Mouse (Mus musculus) kidney, embryonic 15.5 days (tissue): ENCODE measurements at regions not wholly inside any gene's neighbourhood (a gene's known extent, or its start where the extent isn't known, plus 50 kb on each side); places are given as distances from the start of the nearest gene placed in this dataset.

ENCODE experiments used
- ATAC-seq: fragments of 200-750 bp; cut with Nextera tagmentation; replicated peaks from 2 replicates; pipeline ENCODE4 v1.8.0; 2017; ENCODE audit warnings: moderate TSS enrichment; ENCODE audit not compliant: low FRiP score
- H3K27ac ChIP-seq: fragments of 300-500 bp; sonication (generic); 2 replicates; pipeline ENCODE4 v1.5.1; 2015; ENCODE audit warnings: mild to moderate bottlenecking, inconsistent platforms
- H3K27me3 ChIP-seq: fragments of 300-500 bp; sonication (generic); 2 replicates; pipeline ENCODE4 v1.6.1; 2015; ENCODE audit warnings: inconsistent platforms
- H3K36me3 ChIP-seq: fragments of 300-500 bp; sonication (generic); 2 replicates; pipeline ENCODE4 v1.6.1; 2015; ENCODE audit warnings: inconsistent platforms
- H3K4me1 ChIP-seq: fragments of 300-500 bp; sonication (generic); 2 replicates; pipeline ENCODE4 v1.6.1; 2015; ENCODE audit warnings: inconsistent platforms
- H3K4me2 ChIP-seq: fragments of 300-500 bp; sonication (generic); 2 replicates; pipeline ENCODE4 v1.6.1; 2015; ENCODE audit warnings: moderate library complexity, mild to moderate bottlenecking, inconsistent platforms
- H3K4me3 ChIP-seq: fragments of 300-500 bp; sonication (generic); replicated peaks from 2 replicates; pipeline ENCODE4 v1.5.1; 2015; ENCODE audit warnings: mild to moderate bottlenecking, inconsistent platforms
- H3K9ac ChIP-seq: fragments of 300-500 bp; sonication (generic); 2 replicates; pipeline ENCODE4 v1.6.1; 2015; ENCODE audit warnings: mild to moderate bottlenecking, inconsistent platforms
- H3K9me3 ChIP-seq: fragments of 300-500 bp; sonication (generic); replicated peaks from 2 replicates; pipeline ENCODE4 v1.6.1; 2016; ENCODE audit warnings: inconsistent platforms
- WGBS: fragments of 180-500 bp; shearing (Covaris S2); methylation state at CpG from one replicate; pipeline ENCODE4 v1.1.7; 2015; ENCODE audit warnings: mixed read lengths; 5-methylcytosine and 5-hydroxymethylcytosine counted together

GRCm38 (mm10) chrX:161487691-161488090, 200.4 kb downstream of the Gm15262 start:
- 69% methylated on average over 3 of the region's 3 CpGs for WGBS
- peaks cover 18% of the 10 kb centered on the region for H3K27me3 ChIP-seq
- H3K9me3 ChIP-seq, result no peaks in the 10 kb centered on the region

DNA sequence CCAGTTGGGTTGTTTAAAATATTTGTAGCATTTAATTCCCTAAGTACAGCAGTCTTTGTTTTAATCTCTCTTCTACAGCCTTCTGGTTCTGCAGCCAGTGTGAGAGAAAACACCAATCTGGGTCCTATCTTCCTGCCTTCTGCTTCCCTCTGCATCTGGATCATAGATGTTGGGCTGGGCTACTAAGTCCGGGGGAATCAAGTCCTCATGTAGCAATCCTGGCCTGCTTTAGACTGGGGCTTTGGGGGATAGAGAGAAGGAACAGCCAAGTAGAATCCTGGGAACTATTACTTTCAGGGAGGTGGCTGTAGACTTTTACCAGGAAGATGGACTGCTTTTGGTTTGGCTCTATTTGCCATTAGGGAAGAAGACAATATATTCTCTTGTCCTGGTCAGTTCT, 205.5 kb upstream of the Rai2 start:
- WGBS, result 82% methylated on average over 1 of the region's 1 CpGs
- ATAC-seq, result no peak
- Histone ChIP-seq H3K27me3 (peaks cover 44% of the 10 kb centered on the region), H3K4me2 (no peak overlapping the region), H3K27ac (no peak overlapping the region), H3K4me3 (no peak overlapping the region), H3K9me3 (no peaks in the 10 kb centered on the region), H3K4me1 (no peaks in the 10 kb centered on the region), H3K36me3 (no peaks in the 10 kb centered on the region), H3K9ac (no peak overlapping the region)

More at GRCm38 (mm10) chrX:161487691-161488090, 200.4 kb downstream of the Gm15262 start:
- Histone ChIP-seq H3K36me3 (no peaks in the 10 kb centered on the region), H3K4me2 (no peak overlapping the region), H3K4me3 (no peak overlapping the region), H3K9ac (no peak overlapping the region), H3K4me1 (no peaks in the 10 kb centered on the region), H3K27ac (no peak overlapping the region)
- ATAC-seq, result no peak

DNA sequence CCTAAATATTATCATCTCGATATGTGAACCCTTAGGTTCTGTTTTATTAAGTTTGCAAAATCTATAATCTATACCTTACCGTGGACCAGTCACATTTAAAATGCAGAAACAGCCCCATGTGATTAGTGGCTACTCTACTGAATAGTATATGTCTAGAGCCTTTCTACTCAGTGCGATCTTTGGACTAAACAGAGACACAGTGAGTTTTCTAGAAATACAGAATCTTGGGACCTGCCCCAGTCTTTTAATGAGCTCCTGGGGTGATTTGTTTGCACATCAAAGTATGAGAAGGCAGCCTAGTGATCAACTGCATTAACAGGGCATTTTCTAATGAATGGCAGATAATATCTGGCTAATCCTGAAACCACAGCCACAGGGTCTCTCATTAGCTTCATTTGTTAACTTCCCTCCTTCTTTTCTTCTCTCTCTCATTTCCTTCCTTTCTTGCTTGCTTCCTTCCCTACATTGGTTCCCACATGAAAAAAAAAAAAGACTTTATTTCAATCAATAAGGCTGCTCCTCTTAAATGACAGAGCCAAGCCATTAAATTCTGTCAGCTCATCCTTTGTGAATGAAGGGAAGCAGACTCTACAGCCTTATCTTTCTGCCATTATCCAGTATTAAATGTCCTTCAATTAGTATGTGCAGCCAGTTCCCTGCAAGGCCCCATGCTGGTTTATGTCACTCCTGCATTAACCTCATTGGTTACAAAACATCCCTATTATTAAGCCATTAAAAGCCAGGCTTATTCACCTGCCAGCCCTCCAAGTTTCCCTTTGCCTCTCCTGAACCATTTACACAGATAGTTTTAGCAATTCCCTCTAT, 193.2 kb upstream of the Rai2 start:
- H3K4me2 ChIP-seq, result no peak overlapping the region
- no peak overlapping the region for H3K27ac ChIP-seq
- H3K27me3 ChIP-seq, result peaks cover 52% of the 10 kb centered on the region
- 74% methylated on average over 3 of the region's 3 CpGs for WGBS
- no peak overlapping the region for H3K4me3 ChIP-seq
- no peaks in the 10 kb centered on the region for H3K36me3 ChIP-seq
- no peak for ATAC-seq
- H3K9me3 ChIP-seq, result no peaks in the 10 kb centered on the region
- H3K4me1 ChIP-seq, result no peaks in the 10 kb centered on the region
- H3K9ac ChIP-seq, result no peak overlapping the region

DNA sequence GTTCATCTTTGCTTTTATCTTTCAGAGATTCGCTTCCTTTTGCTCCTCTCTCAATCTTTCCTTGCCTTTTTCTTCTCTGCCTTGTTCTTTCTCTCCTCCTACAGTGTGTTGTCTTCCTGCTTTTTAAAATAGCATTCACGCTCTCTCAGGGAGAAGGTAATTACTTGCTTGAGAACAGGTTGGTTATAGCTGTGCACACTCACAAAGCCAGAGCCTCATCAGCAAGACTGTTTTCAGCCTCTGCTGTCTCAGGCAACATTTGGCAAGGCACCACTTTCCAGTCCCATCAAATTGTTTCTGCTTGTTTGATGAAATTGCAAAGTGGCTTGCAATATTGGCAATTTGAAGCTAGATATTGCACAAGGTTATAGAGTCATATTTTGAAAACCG, 192.6 kb upstream of the Rai2 start:
- Histone ChIP-seq H3K4me1 (no peaks in the 10 kb centered on the region), H3K27ac (no peak overlapping the region), H3K36me3 (no peaks in the 10 kb centered on the region), H3K4me2 (no peak overlapping the region), H3K9ac (no peak overlapping the region), H3K4me3 (no peak overlapping the region), H3K27me3 (peaks cover 52% of the 10 kb centered on the region), H3K9me3 (no peaks in the 10 kb centered on the region)
- no peak for ATAC-seq
- WGBS, result 74% methylated on average over 3 of the region's 3 CpGs

DNA sequence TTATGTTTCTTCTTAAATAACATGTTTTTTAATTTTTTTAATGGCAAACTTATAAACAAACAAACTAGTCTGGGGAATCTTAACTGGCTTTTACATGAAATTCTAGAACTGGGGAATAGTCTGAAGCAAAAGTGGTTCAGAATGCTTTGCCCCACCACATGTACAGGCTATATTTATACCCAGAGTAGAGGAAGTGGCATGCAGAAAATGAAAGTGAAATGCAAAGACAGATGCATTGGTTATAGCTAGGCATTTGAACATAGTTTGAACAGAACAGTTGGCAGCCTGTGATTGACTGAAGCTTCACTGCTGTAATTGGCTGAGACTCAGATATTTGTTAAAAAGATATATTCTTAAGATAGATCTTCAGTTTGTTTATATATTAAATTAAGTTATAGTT, 179.6 kb upstream of the Rai2 start:
- H3K9me3 ChIP-seq, result no peaks in the 10 kb centered on the region
- H3K4me3 ChIP-seq, result no peak overlapping the region
- no peaks in the 10 kb centered on the region for H3K36me3 ChIP-seq
- no peak overlapping the region for H3K9ac ChIP-seq
- no peak overlapping the region for H3K4me2 ChIP-seq
- peaks cover 21% of the 10 kb centered on the region for H3K27me3 ChIP-seq
- H3K4me1 ChIP-seq, result no peaks in the 10 kb centered on the region
- no peak for ATAC-seq
- H3K27ac ChIP-seq, result no peak overlapping the region

DNA sequence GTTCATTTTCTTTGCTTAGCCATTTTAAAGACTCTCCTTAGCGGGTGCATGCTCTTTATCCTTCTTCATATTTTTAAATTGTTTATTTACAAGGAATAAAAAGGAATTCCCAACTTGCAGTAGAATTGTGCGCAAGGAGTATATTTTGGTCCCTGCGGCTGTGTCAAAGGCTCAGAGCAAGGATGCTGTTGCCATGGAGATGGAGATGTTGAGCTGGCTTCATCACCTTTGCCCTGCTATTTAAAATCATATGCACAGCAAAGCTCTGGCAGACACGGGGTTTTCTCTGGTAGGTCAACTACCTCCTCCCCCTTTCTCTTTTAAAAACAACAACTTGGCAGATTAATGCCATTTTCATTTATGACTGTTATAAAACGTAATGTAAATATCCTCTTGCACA, 160.0 kb upstream of the Rai2 start:
- H3K9ac ChIP-seq, result no peak overlapping the region
- WGBS, result 52% methylated on average over 5 of the region's 5 CpGs
- no peak overlapping the region for H3K4me2 ChIP-seq
- H3K4me1 ChIP-seq, result no peaks in the 10 kb centered on the region
- no peak overlapping the region for H3K27ac ChIP-seq
- no peak overlapping the region for H3K4me3 ChIP-seq
- 0 out of 2 replicates have a peak, but pooled peaks cover 8% of the 10 kb centered on the region for H3K27me3 ChIP-seq
- H3K36me3 ChIP-seq, result no peaks in the 10 kb centered on the region
- H3K9me3 ChIP-seq, result no peaks in the 10 kb centered on the region
- no peak for ATAC-seq

GRCm38 (mm10) chrX:161558511-161558910, 158.4 kb upstream of the Rai2 start:
- Histone ChIP-seq H3K4me3 (no peak overlapping the region), H3K27ac (no peak overlapping the region), H3K4me2 (no peak overlapping the region), H3K4me1 (no peaks in the 10 kb centered on the region), H3K36me3 (no peaks in the 10 kb centered on the region), H3K9me3 (no peaks in the 10 kb centered on the region), H3K27me3 (0 out of 2 replicates have a peak, but pooled peaks cover 8% of the 10 kb centered on the region), H3K9ac (no peak overlapping the region)
- ATAC-seq, result no peak

GRCm38 (mm10) chrX:161566435-161566834, 150.4 kb upstream of the Rai2 start:
- H3K9me3 ChIP-seq, result no peaks in the 10 kb centered on the region
- H3K4me3 ChIP-seq, result no peak overlapping the region
- H3K27ac ChIP-seq, result no peak overlapping the region
- no peaks in the 10 kb centered on the region for H3K36me3 ChIP-seq
- H3K9ac ChIP-seq, result no peak overlapping the region
- WGBS, result 84% methylated on average over 4 of the region's 4 CpGs
- ATAC-seq, result no peak
- peaks cover 35% of the 10 kb centered on the region; the same call in 1 of the 2 replicates for H3K27me3 ChIP-seq
- no peak overlapping the region for H3K4me2 ChIP-seq
- no peaks in the 10 kb centered on the region for H3K4me1 ChIP-seq

DNA sequence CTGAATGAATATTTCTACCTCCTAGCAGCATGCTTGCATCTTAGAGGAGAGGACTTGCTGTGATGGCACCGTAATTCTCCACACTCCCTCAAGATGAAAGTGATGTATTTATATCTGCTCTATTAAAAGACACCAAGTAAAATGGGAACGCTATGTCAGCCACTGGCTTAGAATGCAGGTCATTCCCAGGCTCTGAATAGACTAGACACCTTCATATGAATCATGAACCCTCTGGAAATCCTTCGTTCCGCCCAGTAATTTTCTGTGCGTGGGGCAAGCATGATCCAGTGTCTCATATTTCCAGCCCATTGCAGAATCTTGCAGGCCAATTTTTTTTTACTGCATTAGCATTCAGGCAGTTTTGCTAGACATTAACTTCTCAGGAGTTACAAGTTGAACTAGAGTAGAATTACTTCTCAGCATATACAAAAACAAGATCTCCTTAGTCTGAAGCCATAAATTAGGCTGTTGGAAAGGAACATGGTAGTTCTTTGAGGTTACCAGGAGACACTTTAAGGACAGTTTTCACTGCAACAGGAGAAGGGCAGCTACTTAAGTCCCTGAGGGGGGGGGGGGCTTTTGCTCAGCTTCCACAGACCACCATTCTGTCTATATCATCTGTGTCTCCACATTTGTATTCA, 134.7 kb upstream of the Rai2 start:
- Histone ChIP-seq H3K27ac (no peak overlapping the region), H3K36me3 (no peaks in the 10 kb centered on the region), H3K9me3 (no peaks in the 10 kb centered on the region), H3K4me1 (no peaks in the 10 kb centered on the region), H3K4me3 (no peak overlapping the region), H3K4me2 (no peak overlapping the region), H3K9ac (no peak overlapping the region), H3K27me3 (peaks cover 37% of the 10 kb centered on the region)
- 43% methylated on average over 5 of the region's 5 CpGs for WGBS
- peak; percentile 83 for ATAC-seq

GRCm38 (mm10) chrX:161583872-161584271, 133.0 kb upstream of the Rai2 start:
- H3K27ac ChIP-seq, result no peak overlapping the region
- WGBS, result 85% methylated on average over 2 of the region's 2 CpGs
- no peaks in the 10 kb centered on the region for H3K36me3 ChIP-seq
- no peak overlapping the region for H3K4me2 ChIP-seq
- no peaks in the 10 kb centered on the region for H3K9me3 ChIP-seq
- H3K27me3 ChIP-seq, result peaks cover 31% of the 10 kb centered on the region
- H3K4me3 ChIP-seq, result no peak overlapping the region
- ATAC-seq, result no peak
- H3K4me1 ChIP-seq, result no peaks in the 10 kb centered on the region
- H3K9ac ChIP-seq, result no peak overlapping the region

DNA sequence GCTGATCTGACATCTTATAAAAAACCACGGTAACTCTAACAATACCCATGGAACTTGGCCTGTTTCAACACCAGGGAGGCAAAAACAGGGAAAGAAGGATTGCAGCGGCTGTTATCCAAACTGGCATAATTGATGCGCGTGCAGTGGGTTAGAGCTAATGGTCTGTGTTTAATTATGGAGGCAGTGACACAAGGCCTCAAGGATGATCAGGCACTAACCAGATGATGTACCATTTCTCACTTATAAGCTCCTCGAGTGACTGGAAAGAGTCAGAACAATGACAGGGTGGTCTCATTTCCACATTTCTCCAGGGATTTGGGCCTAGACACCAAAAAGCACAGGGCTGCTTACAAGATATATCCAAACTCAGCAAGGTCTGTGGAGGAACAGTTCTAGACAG, 83.0 kb upstream of the Rai2 start:
- Histone ChIP-seq H3K4me1 (no peaks in the 10 kb centered on the region), H3K27ac (no peak overlapping the region), H3K36me3 (no peaks in the 10 kb centered on the region), H3K9ac (no peak overlapping the region), H3K4me3 (no peak overlapping the region), H3K9me3 (no peaks in the 10 kb centered on the region), H3K27me3 (peaks cover 23% of the 10 kb centered on the region), H3K4me2 (no peak overlapping the region)
- 0 out of 2 replicates have a peak, but pooled peaks have one; percentile 36 for ATAC-seq
- 65% methylated on average over 5 of the region's 5 CpGs for WGBS

GRCm38 (mm10) chrX:161634342-161634741, 82.5 kb upstream of the Rai2 start:
- Histone ChIP-seq H3K4me2 (no peak overlapping the region), H3K36me3 (no peaks in the 10 kb centered on the region), H3K4me3 (no peak overlapping the region), H3K9me3 (no peaks in the 10 kb centered on the region), H3K27ac (no peak overlapping the region), H3K4me1 (no peaks in the 10 kb centered on the region), H3K27me3 (peaks cover 23% of the 10 kb centered on the region), H3K9ac (no peak overlapping the region)
- ATAC-seq, result peak; percentile 77; the same call in 1 of the 2 replicates
- WGBS, result 57% methylated on average over 2 of the region's 2 CpGs
